Mouse (Mus musculus) liver, adult 2 months (tissue): Measurements from ENCODE around the gene Gm10644. TPM values are rescaled to one million over a fixed set of nuclear protein-coding genes. Genes with fewer than 3 reads are reported as not detected.

Experiments used
- DNase-seq: peaks from one replicate; pipeline ENCODE4 v3.0.0-alpha.2; 2011; ENCODE audit warnings: low read depth, low spot score; ENCODE audit errors: extremely low read depth
- H3K27ac ChIP-seq: fragments of 200-500 bp; replicated peaks from 2 replicates; pipeline ENCODE4 v1.5.1; 2012; ENCODE audit warnings: low read depth, mild to moderate bottlenecking, control low read depth, inconsistent platforms, low read length; ENCODE audit not compliant: insufficient read depth
- H3K27me3 ChIP-seq: fragments of 200-500 bp; 2 replicates; pipeline ENCODE4 v1.6.1; 2012; ENCODE audit warnings: mild to moderate bottlenecking, moderate library complexity, low read length, inconsistent platforms; ENCODE audit not compliant: control insufficient read depth, insufficient read depth
- H3K36me3 ChIP-seq: fragments of 200-500 bp; 2 replicates; pipeline ENCODE4 v1.6.1; 2012; ENCODE audit warnings: low read length, inconsistent platforms; ENCODE audit not compliant: control insufficient read depth, insufficient read depth
- H3K4me1 ChIP-seq: fragments of 200-500 bp; 2 replicates; pipeline ENCODE4 v1.6.1; 2011; ENCODE audit warnings: low read length; ENCODE audit not compliant: control insufficient read depth, insufficient read depth
- H3K4me3 ChIP-seq: fragments of 200-500 bp; 2 replicates; pipeline ENCODE4 v1.5.1; 2011; ENCODE audit warnings: low read depth, mild to moderate bottlenecking, control low read depth, low read length, moderate library complexity; ENCODE audit not compliant: insufficient read depth
- H3K79me2 ChIP-seq: fragments of 200-500 bp; 2 replicates; pipeline ENCODE4 v1.6.1; 2012; ENCODE audit warnings: inconsistent platforms, mild to moderate bottlenecking, low read length, moderate library complexity; ENCODE audit not compliant: control insufficient read depth, insufficient read depth
- H3K9ac ChIP-seq: fragments of 200-500 bp; 2 replicates; pipeline ENCODE4 v1.6.1; 2012; ENCODE audit warnings: low read depth, mild to moderate bottlenecking, control low read depth, inconsistent platforms, low read length
- CTCF ChIP-seq: fragments of 200-500 bp; IDR thresholded peaks from 2 replicates; pipeline ENCODE4 v1.5.1; 2011; ENCODE audit warnings: low read depth, low read length, control low read depth
- POLR2A ChIP-seq: fragments of 200-500 bp; IDR thresholded peaks from 2 replicates; pipeline ENCODE4 v1.6.1; 2011; ENCODE audit warnings: low read length, control low read depth; ENCODE audit not compliant: insufficient read depth; ENCODE audit errors: extremely low read depth
- WGBS: fragments of 180-500 bp; shearing (Covaris S2); methylation state at CpG from one replicate; pipeline ENCODE4 v1.1.7; 2018; 5-methylcytosine and 5-hydroxymethylcytosine counted together
- polyA plus RNA-seq: library from polyadenylated mRNA; depleted of rRNA; stranded (reverse); fragments of >200 nt; gene quantifications from 2 replicates; pipeline ENCODE4 v1.2.3, GENCODE M21; 2012
- total RNA-seq: library from RNA; depleted of rRNA; stranded (reverse); fragments of >200 nt; gene quantifications from 2 replicates; pipeline ENCODE4 v1.2.3, GENCODE M21; 2014

The Gm10644 gene
- total and polyA plus RNA-seq, 2 experiments, result 1.8 to 4.0 TPM

DNA sequence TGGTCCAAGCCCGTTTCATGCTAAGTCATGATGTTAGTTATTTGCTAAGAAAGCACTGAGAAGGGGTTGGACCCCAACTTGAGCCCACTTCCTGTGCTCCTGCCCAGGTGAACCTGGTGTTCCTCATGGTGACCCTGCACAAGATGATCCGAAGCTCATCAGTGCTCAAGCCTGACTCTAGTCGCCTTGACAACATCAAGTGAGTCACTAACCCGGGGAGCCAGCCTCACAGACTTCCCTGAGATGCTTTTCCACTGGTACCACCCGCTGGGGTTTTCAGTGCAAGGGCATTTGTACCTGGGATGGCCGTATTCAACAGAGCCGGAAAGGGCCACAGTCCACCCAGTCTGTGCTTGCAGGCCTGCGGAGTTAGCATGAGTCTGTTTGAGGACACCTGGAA lies 19.6 kb downstream of the Gm10644 start:
- no peak for TF ChIP-seq CTCF
- Histone ChIP-seq H3K27ac (no peak overlapping the region), H3K4me3 (no peak overlapping the region), H3K36me3 (no peaks in the 10 kb centered on the region), H3K79me2 (no peaks in the 10 kb centered on the region), H3K4me1 (no peaks in the 10 kb centered on the region), H3K9ac (no peak overlapping the region), H3K27me3 (no peaks in the 10 kb centered on the region)
- no peak for DNase-seq
- 92% methylated on average over 8 of the region's 8 CpGs for WGBS

DNA sequence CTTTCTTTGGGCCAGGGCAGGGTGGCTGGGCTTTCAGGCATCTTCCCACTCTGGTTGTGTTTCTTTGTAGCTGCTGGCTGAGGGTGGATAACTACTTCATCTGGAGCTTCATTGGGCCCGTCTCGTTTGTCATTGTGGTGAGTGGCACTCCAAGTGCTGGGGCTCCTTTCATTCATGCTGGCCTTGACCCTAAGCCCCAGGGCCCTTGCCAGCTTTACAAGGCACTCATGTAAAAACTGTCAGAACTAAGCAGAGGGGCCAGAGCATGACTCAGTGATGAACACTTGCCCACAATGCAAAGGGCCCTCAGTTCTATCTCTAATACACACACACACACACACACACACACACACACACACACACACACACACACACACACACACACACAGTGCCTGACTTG lies 20.0 kb downstream of the Gm10644 start:
- Histone ChIP-seq H3K9ac (no peak overlapping the region), H3K79me2 (no peaks in the 10 kb centered on the region), H3K36me3 (no peaks in the 10 kb centered on the region), H3K27ac (no peak overlapping the region), H3K4me3 (no peak overlapping the region), H3K4me1 (no peaks in the 10 kb centered on the region), H3K27me3 (no peaks in the 10 kb centered on the region)
- 92% methylated on average over 2 of the region's 2 CpGs for WGBS
- no peak for DNase-seq
- TF ChIP-seq CTCF (no peak), POLR2A (no peak)

DNA sequence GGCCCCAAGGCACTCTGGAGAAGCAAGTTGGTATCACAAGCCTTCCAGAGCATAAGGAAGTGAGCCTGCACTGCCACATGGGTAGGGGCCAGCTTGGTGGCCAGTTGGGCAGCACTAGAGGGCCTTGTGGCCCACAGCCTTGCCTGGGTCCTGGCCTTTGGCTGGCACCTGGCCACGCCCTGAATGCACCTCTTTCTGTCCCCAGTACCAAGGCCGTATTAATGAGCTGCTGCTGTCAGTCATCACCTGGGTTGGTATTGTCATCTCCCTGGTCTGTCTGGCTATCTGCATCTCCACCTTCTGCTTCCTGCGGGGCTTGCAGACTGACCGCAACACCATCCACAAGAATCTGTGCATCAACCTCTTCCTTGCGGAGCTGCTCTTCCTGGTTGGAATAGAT lies 20.8 kb downstream of the Gm10644 start:
- TF ChIP-seq POLR2A (no peak), CTCF (no peak)
- no peak for DNase-seq
- no peaks in the 10 kb centered on the region for H3K79me2 ChIP-seq
- H3K4me3 ChIP-seq, result no peak overlapping the region
- H3K9ac ChIP-seq, result no peak overlapping the region
- no peak overlapping the region for H3K27ac ChIP-seq
- no peaks in the 10 kb centered on the region for H3K27me3 ChIP-seq
- H3K4me1 ChIP-seq, result no peaks in the 10 kb centered on the region
- WGBS, result 92% methylated on average over 5 of the region's 5 CpGs
- no peaks in the 10 kb centered on the region for H3K36me3 ChIP-seq

DNA sequence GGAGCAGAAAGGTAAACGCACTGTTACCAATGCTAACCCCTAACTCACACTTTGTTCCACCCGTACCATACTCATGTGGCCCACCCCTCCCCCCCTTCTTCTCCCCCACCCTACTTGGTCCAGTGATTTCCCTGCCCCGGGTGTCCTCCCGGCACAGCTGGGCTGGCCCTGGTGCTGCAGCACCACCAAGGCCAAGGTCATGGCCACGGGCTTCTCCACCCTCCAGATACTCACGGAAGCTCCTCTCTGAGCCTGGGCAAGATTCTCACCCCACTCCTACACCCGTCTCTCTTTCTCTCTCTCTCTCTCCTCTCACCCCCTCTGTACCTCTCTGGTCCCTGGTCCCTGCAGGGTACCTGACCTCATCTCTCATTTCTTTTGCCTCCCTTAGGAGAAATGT lies 28.7 kb downstream of the Gm10644 start:
- WGBS, result 44% methylated on average over 7 of the region's 7 CpGs
- Histone ChIP-seq H3K4me3 (no peak overlapping the region), H3K79me2 (no peaks in the 10 kb centered on the region), H3K4me1 (no peaks in the 10 kb centered on the region), H3K27ac (no peak overlapping the region), H3K9ac (no peak overlapping the region), H3K27me3 (no peaks in the 10 kb centered on the region), H3K36me3 (no peaks in the 10 kb centered on the region)
- TF ChIP-seq CTCF (no peak), POLR2A (no peak)
- DNase-seq, result no peak

DNA sequence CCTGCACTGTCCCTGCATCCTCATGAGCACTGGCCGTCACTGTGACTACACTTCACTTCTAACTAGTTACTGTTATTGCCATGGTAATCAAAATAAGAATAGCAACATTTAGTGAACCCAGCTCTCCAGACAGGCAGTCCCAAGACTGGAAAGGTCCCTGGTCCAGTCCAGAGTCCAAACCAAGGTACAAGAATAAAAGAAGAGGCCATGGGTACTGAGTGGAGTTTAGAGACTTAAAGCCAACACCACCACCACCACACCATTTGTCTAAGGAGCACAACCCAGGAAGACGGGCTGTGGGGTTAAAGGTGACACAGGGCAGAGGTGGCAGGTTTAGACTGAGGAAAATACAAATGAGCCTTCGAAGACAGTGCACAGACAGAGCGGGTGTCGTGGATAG lies 30.4 kb downstream of the Gm10644 start:
- H3K9ac ChIP-seq, result no peak overlapping the region
- H3K4me1 ChIP-seq, result no peaks in the 10 kb centered on the region
- H3K27ac ChIP-seq, result no peak overlapping the region
- no peak overlapping the region for H3K4me3 ChIP-seq
- no peaks in the 10 kb centered on the region for H3K27me3 ChIP-seq
- TF ChIP-seq CTCF (no peak), POLR2A (no peak)
- H3K79me2 ChIP-seq, result no peaks in the 10 kb centered on the region
- no peaks in the 10 kb centered on the region for H3K36me3 ChIP-seq
- no peak for DNase-seq
- WGBS, result 94% methylated on average over 5 of the region's 5 CpGs

DNA sequence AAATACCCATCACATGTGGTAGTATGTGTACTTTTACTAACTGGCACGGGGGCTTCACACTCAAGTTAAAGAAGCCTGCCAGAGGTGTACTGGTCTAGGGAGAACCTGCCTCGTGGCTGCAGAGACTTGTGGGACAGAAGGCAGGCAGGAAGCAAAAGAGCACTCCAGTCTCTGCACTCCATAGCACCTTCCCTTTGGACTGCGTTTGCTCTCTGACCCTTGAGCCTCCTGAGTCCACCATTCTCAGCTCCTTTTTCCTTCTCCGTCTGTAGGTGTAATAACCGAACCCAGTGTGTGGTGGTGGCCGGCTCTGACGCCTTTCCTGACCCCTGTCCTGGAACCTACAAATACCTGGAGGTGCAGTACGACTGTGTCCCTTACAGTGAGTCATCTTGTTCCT lies 32.3 kb downstream of the Gm10644 start:
- Histone ChIP-seq H3K27ac (no peak overlapping the region), H3K27me3 (no peaks in the 10 kb centered on the region), H3K4me1 (no peaks in the 10 kb centered on the region), H3K9ac (no peak overlapping the region), H3K4me3 (no peak overlapping the region), H3K79me2 (no peaks in the 10 kb centered on the region), H3K36me3 (no peaks in the 10 kb centered on the region)
- DNase-seq, result no peak
- WGBS, result 91% methylated on average over 8 of the region's 8 CpGs
- TF ChIP-seq CTCF, result no peak
- TF ChIP-seq POLR2A, result no peak
